Mouse (Mus musculus) liver, embryonic 12.5 days (tissue): ENCODE results near the gene Csf2rb. TPM values are rescaled to one million over a fixed set of nuclear protein-coding genes. Genes with fewer than 3 reads are reported as not detected.
"Not testable (repeated sequence)": the region's sequence is repeated elsewhere in the genome, so short reads cannot be mapped to it uniquely, and the experiment has no call there.

Experiments
- ATAC-seq: fragments of 200-750 bp; cut with Nextera tagmentation; 2 replicates; pipeline ENCODE4 v1.8.0; 2017; ENCODE audit warnings: moderate number of reproducible peaks, mild to moderate bottlenecking, moderate library complexity
- H3K27ac ChIP-seq: fragments of 300-500 bp; sonication (generic); 2 replicates; pipeline ENCODE4 v1.5.1; 2016; ENCODE audit warnings: mild to moderate bottlenecking
- H3K27me3 ChIP-seq: fragments of 300-500 bp; sonication (generic); replicated peaks from 2 replicates; pipeline ENCODE4 v1.6.1; 2016; ENCODE audit warnings: mild to moderate bottlenecking, moderate library complexity
- H3K36me3 ChIP-seq: fragments of 300-500 bp; sonication (generic); 2 replicates; pipeline ENCODE4 v1.6.1; 2016; ENCODE audit warnings: mild to moderate bottlenecking, moderate library complexity
- H3K4me1 ChIP-seq: fragments of 300-500 bp; sonication (generic); 2 replicates; pipeline ENCODE4 v1.6.1; 2016
- H3K4me2 ChIP-seq: fragments of 300-500 bp; sonication (generic); 2 replicates; pipeline ENCODE4 v1.6.1; 2016; ENCODE audit warnings: mild to moderate bottlenecking, moderate library complexity
- H3K4me3 ChIP-seq: fragments of 300-500 bp; sonication (generic); 2 replicates; pipeline ENCODE4 v1.5.1; 2016; ENCODE audit warnings: mild to moderate bottlenecking, moderate library complexity
- H3K9ac ChIP-seq: fragments of 300-500 bp; sonication (generic); 2 replicates; pipeline ENCODE4 v1.6.1; 2016; ENCODE audit warnings: mild to moderate bottlenecking, moderate library complexity
- H3K9me3 ChIP-seq: fragments of 300-500 bp; sonication (generic); replicated peaks from 2 replicates; pipeline ENCODE4 v1.6.1; 2016; ENCODE audit warnings: mild to moderate bottlenecking, moderate library complexity
- WGBS: fragments of 180-500 bp; shearing (Covaris S2); methylation state at CpG from one replicate; pipeline ENCODE4 v1.1.7; 2016; ENCODE audit not compliant: insufficient replicate concordance; 5-methylcytosine and 5-hydroxymethylcytosine counted together
- polyA plus RNA-seq: library from polyadenylated mRNA; unstranded; fragments of >200 nt; fragmentation: Nextera tagmentation; extraction: Ambion mirVana; gene quantifications from 2 replicates; pipeline ENCODE4 v1.2.1, GENCODE M21; 2016

Gene Csf2rb
- polyA plus RNA-seq, 1 experiment from 2014 or later: 3.9 TPM

GRCm38 (mm10) chr15:78329972-78330371 is 4.4 kb downstream of the Csf2rb start:
- not testable (repeated sequence) for ATAC-seq, H3K4me2 ChIP-seq, H3K4me3 ChIP-seq, H3K27me3 ChIP-seq, H3K9ac ChIP-seq, H3K27ac ChIP-seq, H3K36me3 ChIP-seq, H3K9me3 ChIP-seq
- WGBS: 28% methylated on average over 6 of the region's 6 CpGs
- H3K4me1 ChIP-seq: peaks cover 18% of the 10 kb centered on the region

- no peak overlapping the region for H3K4me3 ChIP-seq
- 77% methylated on average over 4 of the region's 4 CpGs for WGBS
- H3K9ac ChIP-seq: no peak overlapping the region
- H3K4me2 ChIP-seq: no peak overlapping the region
- peaks cover 7% of the 10 kb centered on the region; the same call in 1 of the 2 replicates for H3K27me3 ChIP-seq
- H3K4me1 ChIP-seq: peaks cover 16% of the 10 kb centered on the region
- H3K9me3 ChIP-seq: no peaks in the 10 kb centered on the region
- H3K36me3 ChIP-seq: no peaks in the 10 kb centered on the region
- no peak overlapping the region for H3K27ac ChIP-seq
- no peak for ATAC-seq
Measured at GRCm38 (mm10) chr15:78330706-78331105, 5.2 kb downstream of the Csf2rb start.

DNA sequence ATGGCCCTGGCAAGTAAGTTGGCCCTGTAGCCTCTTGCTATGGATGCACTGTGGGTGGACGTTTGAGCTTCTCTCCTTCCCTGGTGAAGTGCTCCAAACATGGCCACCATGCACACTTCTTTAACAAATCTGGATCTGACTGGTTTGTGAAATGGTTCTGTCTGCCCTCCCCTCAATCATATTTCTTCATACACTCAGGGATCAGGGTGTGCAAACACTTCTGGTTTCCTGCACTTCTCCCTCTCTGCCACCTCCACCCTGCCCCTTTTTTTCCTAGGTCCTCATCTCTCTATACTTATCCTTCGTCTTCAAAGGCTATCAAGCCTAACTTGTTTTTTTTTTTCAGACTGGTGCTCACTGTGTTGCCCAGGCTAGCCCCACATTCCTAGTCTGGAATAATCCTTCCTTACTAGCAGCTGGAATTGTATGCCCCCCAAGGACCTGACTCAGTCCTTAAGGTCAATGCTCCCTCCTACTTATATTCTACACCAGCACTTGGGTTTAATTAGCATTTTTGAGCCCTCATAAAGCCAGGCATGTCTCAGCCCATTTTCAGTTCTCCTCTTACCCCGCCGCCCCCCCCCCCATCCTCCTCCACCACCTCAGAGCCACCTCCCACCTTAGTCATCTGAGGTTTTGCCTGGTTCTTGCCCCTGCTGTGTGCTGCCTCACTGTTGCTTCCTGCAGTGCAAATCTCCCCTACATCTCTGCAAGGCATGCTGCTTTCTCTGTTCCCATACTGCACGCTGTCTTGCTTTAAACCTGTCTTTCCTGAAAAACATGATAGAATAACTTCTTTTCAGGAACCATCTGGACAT is 6.2 kb downstream of the Csf2rb start:
- 49% methylated on average over 5 of the region's 5 CpGs for WGBS
- no peak for ATAC-seq
- H3K27ac ChIP-seq: no peak overlapping the region
- H3K36me3 ChIP-seq: no peaks in the 10 kb centered on the region
- no peak overlapping the region for H3K4me3 ChIP-seq
- no peak overlapping the region for H3K4me2 ChIP-seq
- H3K9ac ChIP-seq: no peak overlapping the region
- no peaks in the 10 kb centered on the region for H3K9me3 ChIP-seq
- no peaks in the 10 kb centered on the region; the same call in 1 of the 2 replicates for H3K27me3 ChIP-seq
- H3K4me1 ChIP-seq: peaks cover 8% of the 10 kb centered on the region

- ATAC-seq: no peak
- no peak overlapping the region for H3K9ac ChIP-seq
- no peak overlapping the region for H3K27ac ChIP-seq
- no peaks in the 10 kb centered on the region for H3K36me3 ChIP-seq
- no peak overlapping the region for H3K4me2 ChIP-seq
- peaks cover 8% of the 10 kb centered on the region for H3K4me1 ChIP-seq
- H3K4me3 ChIP-seq: no peak overlapping the region
- no peaks in the 10 kb centered on the region for H3K9me3 ChIP-seq
- H3K27me3 ChIP-seq: no peaks in the 10 kb centered on the region; the same call in 1 of the 2 replicates
- 60% methylated on average over 6 of the region's 6 CpGs for WGBS
Measured at GRCm38 (mm10) chr15:78332981-78333380, 7.4 kb downstream of the Csf2rb start.

DNA sequence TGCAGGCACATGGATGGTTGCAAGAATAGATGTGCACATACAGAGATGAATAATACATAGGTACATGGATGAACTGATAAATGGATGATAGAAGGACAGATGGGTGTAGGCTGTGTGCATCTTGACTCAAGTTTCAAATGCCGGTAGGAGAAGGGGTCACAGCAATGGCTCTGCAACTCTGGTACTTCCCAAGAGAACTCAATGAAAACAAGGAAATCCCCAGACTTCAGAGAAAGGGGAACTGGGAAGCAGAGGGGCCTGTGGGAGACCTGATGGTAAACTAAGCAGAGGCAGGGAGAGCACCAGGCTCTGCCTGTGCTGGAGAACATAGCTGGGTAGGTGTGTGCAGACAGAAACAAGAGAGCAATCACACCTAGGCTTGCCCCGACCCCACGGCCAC is 8.8 kb downstream of the Csf2rb start:
- WGBS: 78% methylated on average over 3 of the region's 3 CpGs
- H3K9ac ChIP-seq: no peak overlapping the region

DNA sequence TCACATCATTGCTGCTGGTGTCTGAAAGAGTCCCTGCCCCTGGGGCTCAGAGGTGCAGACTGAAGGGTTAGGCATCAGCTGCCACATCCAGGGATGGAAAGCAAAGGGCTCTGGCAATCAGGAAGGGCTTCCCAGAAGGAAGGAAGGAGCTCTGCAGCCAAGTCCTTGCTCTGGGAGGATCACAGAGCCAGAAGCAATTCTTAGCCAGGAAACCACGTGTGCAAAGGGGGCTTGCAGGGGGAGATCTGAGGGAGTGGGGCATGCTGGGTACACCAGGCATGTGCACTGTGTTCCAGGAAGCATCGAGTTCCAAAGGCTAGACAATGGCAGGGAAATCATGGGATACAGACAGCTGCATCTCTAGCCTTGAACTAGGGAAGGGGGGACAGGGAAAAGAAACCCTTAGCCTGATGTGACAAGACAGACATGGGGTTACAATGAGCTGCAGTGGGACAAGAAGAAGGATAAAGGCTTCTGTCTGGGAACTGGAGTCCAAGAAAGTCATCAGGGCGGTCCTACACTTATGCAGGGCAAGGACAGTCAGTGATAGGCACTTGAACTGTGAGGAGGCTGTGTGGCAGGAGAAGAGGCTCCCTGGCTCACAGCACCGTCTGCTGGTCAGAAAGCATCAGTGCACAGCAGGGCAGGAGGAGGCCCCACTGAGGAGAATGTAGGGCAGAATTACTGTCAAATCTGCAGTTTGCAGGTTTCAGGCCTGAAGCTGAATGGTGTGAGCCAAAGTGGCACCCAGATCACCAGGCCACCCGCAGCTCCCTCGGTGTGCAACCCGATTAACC is 14.3 kb downstream of the Csf2rb start:
- whole genome bisulfite sequencing: 24% methylated on average over 7 of the region's 7 CpGs
- not testable (repeated sequence) for H3K9me3 ChIP-seq, H3K4me2 ChIP-seq, H3K36me3 ChIP-seq, H3K9ac ChIP-seq, H3K4me1 ChIP-seq, H3K27me3 ChIP-seq, H3K27ac ChIP-seq, H3K4me3 ChIP-seq
- ATAC-seq: peak; percentile 77

More for the DNA sequence above, 8.8 kb downstream of the Csf2rb start:
- Histone ChIP-seq H3K4me1 (peaks cover 8% of the 10 kb centered on the region), H3K27me3 (no peaks in the 10 kb centered on the region; the same call in none of the 2 replicates), H3K9me3 (no peaks in the 10 kb centered on the region), H3K4me2 (no peak overlapping the region), H3K36me3 (no peaks in the 10 kb centered on the region), H3K4me3 (no peak overlapping the region), H3K27ac (no peak overlapping the region)
- no peak for ATAC-seq

GRCm38 (mm10) chr15:78340919-78341318 is 15.4 kb downstream of the Csf2rb start:
- H3K27me3 ChIP-seq, H3K27ac ChIP-seq, H3K4me1 ChIP-seq, ATAC-seq, H3K9ac ChIP-seq, H3K9me3 ChIP-seq, H3K36me3 ChIP-seq, H3K4me2 ChIP-seq, H3K4me3 ChIP-seq: not testable (repeated sequence)
- WGBS: 66% methylated on average over 7 of the region's 7 CpGs

DNA sequence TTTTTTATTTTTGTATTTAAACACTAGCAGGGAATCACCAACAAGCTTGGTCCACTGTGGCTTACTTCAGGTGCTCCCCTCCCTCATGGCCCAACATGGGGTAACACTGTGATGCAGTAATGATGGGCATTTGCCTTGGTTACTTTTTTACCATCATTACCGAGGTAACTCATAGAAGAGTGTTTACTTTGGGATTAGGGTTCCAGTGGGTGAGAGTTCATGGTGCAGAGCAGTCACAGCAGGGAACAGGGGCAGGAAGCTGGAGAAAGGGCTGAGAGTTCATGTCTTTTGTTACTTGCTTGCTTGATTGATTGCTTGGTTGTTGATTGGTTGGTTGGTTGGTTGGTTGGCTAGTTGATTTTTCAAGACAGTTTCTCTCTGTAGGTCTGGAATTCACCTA is 18.1 kb downstream of the Csf2rb start:
- no peak overlapping the region for H3K27ac ChIP-seq
- no peak overlapping the region for H3K4me3 ChIP-seq
- 31% methylated on average over 1 of the region's 1 CpGs for WGBS
- no peaks in the 10 kb centered on the region; the same call in none of the 2 replicates for H3K27me3 ChIP-seq
- no peaks in the 10 kb centered on the region for H3K9me3 ChIP-seq
- no peaks in the 10 kb centered on the region for H3K36me3 ChIP-seq
- H3K9ac ChIP-seq: no peak overlapping the region
- no peak overlapping the region for H3K4me2 ChIP-seq
- no peak for ATAC-seq
- no peaks in the 10 kb centered on the region for H3K4me1 ChIP-seq

DNA sequence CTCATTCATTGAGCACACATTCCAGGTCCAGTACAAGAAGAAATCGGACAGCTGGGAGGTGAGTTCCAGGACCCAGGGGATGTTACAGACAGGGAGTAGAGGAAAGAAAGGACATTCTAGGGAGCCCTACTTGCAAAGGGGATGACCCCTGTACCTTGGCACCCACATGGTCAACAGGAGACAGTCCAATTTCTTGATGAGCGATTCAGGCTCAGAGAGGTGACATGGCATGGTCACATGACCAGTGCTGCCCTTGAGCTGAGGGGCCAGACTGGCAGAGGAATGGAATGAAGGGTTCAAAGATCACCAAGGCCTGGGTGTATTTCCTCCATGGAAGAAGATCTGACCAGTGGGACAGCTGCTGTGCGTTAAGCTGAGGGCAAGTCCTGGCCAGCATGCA is 19.0 kb downstream of the Csf2rb start:
- Histone ChIP-seq H3K36me3 (no peaks in the 10 kb centered on the region), H3K9ac (no peak overlapping the region), H3K9me3 (no peaks in the 10 kb centered on the region), H3K27me3 (no peaks in the 10 kb centered on the region; the same call in 1 of the 2 replicates), H3K4me2 (no peak overlapping the region), H3K4me3 (no peak overlapping the region), H3K27ac (no peak overlapping the region), H3K4me1 (no peaks in the 10 kb centered on the region)
- ATAC-seq: no peak
- WGBS: 69% methylated on average over 3 of the region's 3 CpGs

GRCm38 (mm10) chr15:78351586-78352165 is 26.1 kb downstream of the Csf2rb start:
- peaks cover 2% of the 10 kb centered on the region; the same call in 1 of the 2 replicates for H3K27me3 ChIP-seq
- H3K4me1 ChIP-seq: no peaks in the 10 kb centered on the region
- H3K9ac ChIP-seq: no peak overlapping the region
- H3K9me3 ChIP-seq: no peaks in the 10 kb centered on the region
- H3K27ac ChIP-seq: no peak overlapping the region
- H3K4me3 ChIP-seq: no peak overlapping the region
- no peak overlapping the region for H3K4me2 ChIP-seq
- ATAC-seq: no peak
- 49% methylated on average over 3 of the region's 3 CpGs for WGBS
- no peaks in the 10 kb centered on the region for H3K36me3 ChIP-seq

GRCm38 (mm10) chr15:78354958-78355357 is 29.4 kb downstream of the Csf2rb start:
- no peak overlapping the region for H3K27ac ChIP-seq
- H3K27me3 ChIP-seq: peaks cover 6% of the 10 kb centered on the region; the same call in 1 of the 2 replicates
- H3K9ac ChIP-seq: no peak overlapping the region
- no peaks in the 10 kb centered on the region for H3K36me3 ChIP-seq
- H3K9me3 ChIP-seq: no peaks in the 10 kb centered on the region
- no peak for ATAC-seq
- H3K4me2 ChIP-seq: no peak overlapping the region
- 0% methylated on average over 1 of the region's 1 CpGs for WGBS
- no peak overlapping the region for H3K4me3 ChIP-seq
- H3K4me1 ChIP-seq: no peaks in the 10 kb centered on the region

- no peak overlapping the region for H3K4me2 ChIP-seq
- H3K4me3 ChIP-seq: no peak overlapping the region
- H3K27me3 ChIP-seq: peaks cover 6% of the 10 kb centered on the region; the same call in 1 of the 2 replicates
- no peaks in the 10 kb centered on the region for H3K4me1 ChIP-seq
- H3K36me3 ChIP-seq: no peaks in the 10 kb centered on the region
- no peaks in the 10 kb centered on the region for H3K9me3 ChIP-seq
- no peak overlapping the region for H3K9ac ChIP-seq
- H3K27ac ChIP-seq: no peak overlapping the region
- ATAC-seq: no peak
- 67% methylated on average over 5 of the region's 5 CpGs for WGBS
Measured at GRCm38 (mm10) chr15:78355548-78355947, 30.0 kb downstream of the Csf2rb start.
